Mouse (Mus musculus): ENCODE results near the gene Lyar.

The Lyar gene

GRCm38 (mm10) chr5:38255195-38255594, 34.9 kb downstream of the Lyar start:
- in situ Hi-C loops (cut with MboI; ENCODE audit: low sequenced_read_pairs) = no loop called here

- in situ Hi-C loops (cut with MboI; ENCODE audit: low sequenced_read_pairs) = no loop called here
Observed at GRCm38 (mm10) chr5:38255644-38256043, 35.4 kb downstream of the Lyar start.

- in situ Hi-C loops (cut with MboI; ENCODE audit: low sequenced_read_pairs) = no loop called here
Observed at GRCm38 (mm10) chr5:38256551-38256950, 36.3 kb downstream of the Lyar start.

- in situ Hi-C loops (cut with MboI; ENCODE audit: low sequenced_read_pairs) = no loop called here
Observed at GRCm38 (mm10) chr5:38258034-38258772, 37.9 kb downstream of the Lyar start.

GRCm38 (mm10) chr5:38258773-38259146, 38.5 kb downstream of the Lyar start:
- in situ Hi-C loops (cut with MboI; ENCODE audit: low sequenced_read_pairs) = no loop called here

GRCm38 (mm10) chr5:38259455-38260106, 39.3 kb downstream of the Lyar start:
- in situ Hi-C loops (cut with MboI; ENCODE audit: low sequenced_read_pairs) = no loop called here

GRCm38 (mm10) chr5:38260107-38260682, 39.9 kb downstream of the Lyar start, which contains the start of gene Tmem128:
Gene Tmem128, plus strand, starts transcription at chr5:38260185.
- in situ Hi-C loops (cut with MboI; ENCODE audit: low sequenced_read_pairs) = no loop called here

- in situ Hi-C loops (cut with MboI; ENCODE audit: low sequenced_read_pairs) = no loop called here
Observed at GRCm38 (mm10) chr5:38270942-38271341, 50.7 kb downstream of the Lyar start.

GRCm38 (mm10) chr5:38273831-38274230, 53.6 kb downstream of the Lyar start:
- in situ Hi-C loops (cut with MboI; ENCODE audit: low sequenced_read_pairs) = no loop called here

GRCm38 (mm10) chr5:38275771-38276170, 55.5 kb downstream of the Lyar start, which contains the start of gene Otop1:
Gene Otop1, plus strand, starts transcription at chr5:38275972.
- in situ Hi-C loops (cut with MboI; ENCODE audit: low sequenced_read_pairs) = no loop called here

GRCm38 (mm10) chr5:38276451-38276850, 56.2 kb downstream of the Lyar start:
- in situ Hi-C loops (cut with MboI; ENCODE audit: low sequenced_read_pairs) = no loop called here

GRCm38 (mm10) chr5:38277098-38277866, 57.0 kb downstream of the Lyar start:
- in situ Hi-C loops (cut with MboI; ENCODE audit: low sequenced_read_pairs) = no loop called here

- in situ Hi-C loops (cut with MboI; ENCODE audit: low sequenced_read_pairs) = no loop called here
Observed at GRCm38 (mm10) chr5:38277936-38278600, 57.8 kb downstream of the Lyar start.

- in situ Hi-C loops (cut with MboI; ENCODE audit: low sequenced_read_pairs) = no loop called here
Observed at GRCm38 (mm10) chr5:38280075-38280474, 59.8 kb downstream of the Lyar start.

Measured in CH12F3 (cell line).